Mouse (Mus musculus) heart, embryonic 11.5 days (tissue): ENCODE data around the gene Gon7. TPM values are rescaled to one million over a fixed set of nuclear protein-coding genes. Genes with fewer than 3 reads are reported as not detected.

Experiments used
- ATAC-seq: fragments of 200-750 bp; cut with Nextera tagmentation; replicated peaks from 2 replicates; pipeline ENCODE4 v1.8.0; 2017; ENCODE audit warnings: moderate library complexity; ENCODE audit not compliant: insufficient number of reproducible peaks, low FRiP score, low TSS enrichment
- H3K27ac ChIP-seq: fragments of 300-500 bp; sonication (generic); 2 replicates; pipeline ENCODE4 v1.5.1; 2014; ENCODE audit warnings: mild to moderate bottlenecking, low read depth, low read length
- H3K27me3 ChIP-seq: fragments of 300-500 bp; sonication (generic); 2 replicates; pipeline ENCODE4 v1.6.1; 2014; ENCODE audit warnings: mild to moderate bottlenecking, low read length, mixed read lengths; ENCODE audit not compliant: control insufficient read depth, insufficient read depth
- H3K36me3 ChIP-seq: fragments of 300-500 bp; sonication (generic); 2 replicates; pipeline ENCODE4 v1.6.1; 2014; ENCODE audit warnings: mild to moderate bottlenecking, low read length, moderate library complexity, mixed read lengths; ENCODE audit not compliant: control insufficient read depth, insufficient read depth
- H3K4me1 ChIP-seq: fragments of 300-500 bp; sonication (generic); 2 replicates; pipeline ENCODE4 v1.6.1; 2014; ENCODE audit warnings: low read length; ENCODE audit not compliant: control insufficient read depth, insufficient read depth
- H3K4me2 ChIP-seq: fragments of 300-500 bp; sonication (generic); 2 replicates; pipeline ENCODE4 v1.6.1; 2014; ENCODE audit warnings: mild to moderate bottlenecking, moderate library complexity
- H3K4me3 ChIP-seq: fragments of 300-500 bp; sonication (generic); 2 replicates; pipeline ENCODE4 v1.5.1; 2014; ENCODE audit warnings: low read depth, low read length
- H3K9ac ChIP-seq: fragments of 300-500 bp; sonication (generic); 2 replicates; pipeline ENCODE4 v1.6.1; 2014; ENCODE audit warnings: mild to moderate bottlenecking, low read depth, low read length, moderate library complexity
- H3K9me3 ChIP-seq: fragments of 300-500 bp; sonication (generic); replicated peaks from 2 replicates; pipeline ENCODE4 v1.6.1; 2016; ENCODE audit warnings: low read length; ENCODE audit not compliant: control insufficient read depth
- whole genome bisulfite sequencing: fragments of 180-500 bp; shearing (Covaris S2); extraction: QIAGEN DNeasy Blood & Tissue Kit; methylation state at CpG from one replicate; pipeline ENCODE4 v1.1.7; 2014; ENCODE audit not compliant: insufficient replicate concordance; 5-methylcytosine and 5-hydroxymethylcytosine counted together
- polyA plus RNA-seq: library from polyadenylated mRNA; unstranded; fragments of >200 nt; fragmentation: Nextera tagmentation; extraction: Ambion mirVana; gene quantifications from 2 replicates; pipeline ENCODE4 v1.2.1, GENCODE M21; 2014

Gene Gon7
- polyA plus RNA-seq, 1 experiment from 2014 or later, result 25.2 TPM

- H3K27me3 ChIP-seq, result peaks cover 14% of the 10 kb centered on the region
- peak overlapping the region; percentile 96 for H3K4me2 ChIP-seq
- H3K4me1 ChIP-seq, result peaks cover 20% of the 10 kb centered on the region
- H3K27ac ChIP-seq, result no peak overlapping the region
- no peaks in the 10 kb centered on the region for H3K9me3 ChIP-seq
- no peak overlapping the region for H3K9ac ChIP-seq
- no peak for ATAC-seq
- 58% methylated on average over 6 of the region's 6 CpGs for WGBS
- no peaks in the 10 kb centered on the region for H3K36me3 ChIP-seq
- peak overlapping the region; percentile 85; the same call in 1 of the 2 replicates for H3K4me3 ChIP-seq
Measured at GRCm38 (mm10) chr12:102705906-102706640, 51.5 kb downstream of the Gon7 start.

DNA sequence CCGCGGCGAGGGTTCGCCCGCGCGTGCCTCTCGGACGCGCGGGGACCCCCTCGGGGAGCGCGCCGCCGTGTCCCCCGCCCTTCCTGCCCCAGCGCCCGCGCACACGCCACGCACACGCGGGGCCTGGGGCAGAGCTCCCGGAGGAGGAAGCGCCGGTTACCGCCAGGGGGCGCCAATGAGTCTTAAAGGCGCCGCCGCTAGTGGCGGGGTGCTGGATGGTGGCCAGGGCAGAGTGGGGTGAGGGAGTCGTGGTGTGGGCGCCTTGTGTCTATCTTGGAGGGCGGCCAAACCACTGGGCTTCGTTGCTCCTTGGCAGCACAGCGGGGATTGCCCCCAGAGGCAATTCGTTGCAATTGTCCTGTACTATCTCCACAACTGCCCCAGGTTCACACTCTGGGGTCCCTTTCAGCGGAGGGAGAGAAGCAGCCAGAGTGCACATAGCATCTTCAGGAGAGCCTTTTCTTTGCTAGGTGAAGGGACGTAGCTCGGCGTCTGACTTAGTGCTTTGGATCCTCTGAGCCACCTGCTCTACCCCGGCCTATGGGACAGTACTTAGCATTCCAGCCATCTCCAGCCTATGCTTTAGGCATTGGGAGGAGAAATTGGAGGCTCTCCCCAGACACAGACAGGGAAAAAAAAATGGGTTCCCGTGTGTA lies 52.3 kb downstream of the Gon7 start:
- H3K9me3 ChIP-seq, result no peaks in the 10 kb centered on the region

GRCm38 (mm10) chr12:102704457-102705198 lies 53.0 kb downstream of the Gon7 start, which contains the start of gene Itpk1:
Gene Itpk1 (minus strand): TSS chr12:102704930.
- peak within 1 kb of the TSS; percentile 85 for H3K4me3 ChIP-seq
- H3K27me3 ChIP-seq, result peaks cover 14% of the 10 kb centered on the region
- H3K36me3 ChIP-seq, result no peaks in the 10 kb centered on the region
- H3K4me2 ChIP-seq, result peak within 1 kb of the TSS; percentile 96
- ATAC-seq, result peak; percentile 90
- H3K9me3 ChIP-seq, result no peaks in the 10 kb centered on the region
- peak within 1 kb of the TSS; percentile 87 for H3K9ac ChIP-seq
- H3K4me1 ChIP-seq, result peaks cover 20% of the 10 kb centered on the region
- under 1% methylated on average over 83 of the region's 105 CpGs for WGBS
- H3K27ac ChIP-seq, result no peak within 1 kb of the TSS

More for the DNA sequence above, 52.3 kb downstream of the Gon7 start:
- Histone ChIP-seq H3K4me2 (peak overlapping the region; percentile 96), H3K36me3 (no peaks in the 10 kb centered on the region), H3K4me3 (peak overlapping the region; percentile 85), H3K27ac (no peak overlapping the region), H3K27me3 (peaks cover 14% of the 10 kb centered on the region), H3K9ac (peak overlapping the region; percentile 87), H3K4me1 (peaks cover 20% of the 10 kb centered on the region)
- ATAC-seq, result peak; percentile 74
- WGBS, result 2% methylated on average over 45 of the region's 45 CpGs

DNA sequence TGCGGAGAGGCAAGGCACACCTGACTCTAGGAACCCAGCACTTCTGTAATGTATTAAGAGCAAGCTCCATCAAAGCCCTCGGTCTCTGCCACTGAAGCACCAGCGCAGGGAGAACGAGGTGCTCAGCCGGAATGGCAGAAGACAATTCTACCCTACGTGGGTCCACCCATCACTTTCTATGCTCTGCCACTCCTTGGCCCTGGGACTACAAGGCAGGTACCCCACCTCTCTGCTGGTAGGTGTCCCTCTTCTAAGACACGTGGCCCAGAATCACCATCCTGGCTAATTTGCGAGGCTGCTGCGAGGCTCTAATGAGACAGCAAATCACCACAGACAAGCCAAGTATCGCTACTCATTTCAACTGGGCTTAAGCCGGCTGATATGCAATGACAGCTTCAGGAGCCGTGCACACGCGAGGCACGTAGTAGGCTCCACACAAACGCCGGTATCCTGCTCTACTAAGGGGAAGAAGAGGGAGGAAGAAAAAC lies 53.6 kb downstream of the Gon7 start:
- peak overlapping the region; percentile 85 for H3K4me3 ChIP-seq
- peak overlapping the region; percentile 96 for H3K4me2 ChIP-seq
- no peak overlapping the region for H3K27ac ChIP-seq
- no peaks in the 10 kb centered on the region for H3K9me3 ChIP-seq
- peaks cover 14% of the 10 kb centered on the region for H3K27me3 ChIP-seq
- 6% methylated on average over 17 of the region's 17 CpGs for WGBS
- peak overlapping the region; percentile 72 for H3K9ac ChIP-seq
- no peaks in the 10 kb centered on the region for H3K36me3 ChIP-seq
- no peak for ATAC-seq
- peaks cover 20% of the 10 kb centered on the region for H3K4me1 ChIP-seq

DNA sequence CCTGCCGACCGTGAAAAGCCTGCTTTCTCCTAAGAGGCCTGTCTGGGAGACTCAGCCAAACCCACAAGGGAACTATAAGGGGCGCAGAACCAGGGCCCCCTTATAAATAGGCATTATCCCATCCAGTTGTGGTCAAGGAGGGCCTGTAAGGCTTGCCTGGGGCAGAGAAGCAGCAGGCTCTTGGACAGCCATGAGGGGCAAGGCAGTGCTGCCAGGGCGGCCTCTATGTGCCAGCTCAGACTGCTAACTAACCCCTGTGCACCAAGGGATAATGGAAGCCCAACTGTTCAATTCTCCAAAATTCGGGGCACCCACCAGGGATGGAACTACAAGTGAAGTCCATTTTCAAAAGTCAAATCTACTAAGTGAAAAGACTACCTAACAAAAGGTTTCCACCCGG lies 54.2 kb downstream of the Gon7 start:
- Histone ChIP-seq H3K4me3 (peak overlapping the region; percentile 85; the same call in 1 of the 2 replicates), H3K4me1 (peaks cover 20% of the 10 kb centered on the region), H3K27ac (no peak overlapping the region), H3K36me3 (no peaks in the 10 kb centered on the region), H3K4me2 (peak overlapping the region; percentile 96), H3K9ac (no peak overlapping the region), H3K27me3 (peaks cover 14% of the 10 kb centered on the region), H3K9me3 (no peaks in the 10 kb centered on the region)
- 54% methylated on average over 6 of the region's 6 CpGs for WGBS
- no peak for ATAC-seq

Other genes starting within 250 kb of the Gon7 start
- gene Chga, start 202.8 kb downstream of the Gon7 start, polyA plus RNA-seq, result 0.27 TPM in 1 of 2 replicates, not detected in the other
- 3.2 and 3.5 TPM in 2 replicates for gene Itpk1, start 52.9 kb downstream of the Gon7 start, polyA plus RNA-seq
- gene Moap1, start 14.1 kb downstream of the Gon7 start, polyA plus RNA-seq, result 21.1 and 23.7 TPM in 2 replicates
- 7.4 and 7.9 TPM in 2 replicates for gene Tmem251, start 14.0 kb downstream of the Gon7 start, polyA plus RNA-seq
- gene Gm28051, start within 50 bp of the Gon7 start, polyA plus RNA-seq, result not detected in 2 replicates
- gene Ubr7, start 164 bp upstream of the Gon7 start, polyA plus RNA-seq, result 35.8 and 41.8 TPM in 2 replicates
- gene Gm20604, start 869 bp upstream of the Gon7 start, polyA plus RNA-seq, result 19.3 and 20.5 TPM in 2 replicates
- 14.3 and 15.1 TPM in 2 replicates for gene Btbd7, start 120.7 kb upstream of the Gon7 start, polyA plus RNA-seq
- gene Cox8c, start 141.5 kb upstream of the Gon7 start, polyA plus RNA-seq, result not detected in 2 replicates
- gene Unc79, start 191.1 kb upstream of the Gon7 start, polyA plus RNA-seq, result 0.16 and 0.44 TPM in 2 replicates